Mouse (Mus musculus) left cerebral cortex, adult 2 months (tissue): Measurements from ENCODE around the gene Arl3. TPM values are rescaled to one million over a fixed set of nuclear protein-coding genes. Genes with fewer than 3 reads are reported as not detected.

Source experiments
- DNase-seq, 2 experiments: peaks; one replicate each; pipeline ENCODE4 v3.0.0; 2021 to 2022; ENCODE audit warnings: low spot score in 2 of 2, mixed read lengths in 1 of 2; ENCODE audit errors: extremely low spot score in 1 of 2
- H3K27ac ChIP-seq: fragments of 200-600 bp; 2 replicates; pipeline ENCODE4 v1.8.1; 2022
- H3K4me3 ChIP-seq: fragments of 200-600 bp; 2 replicates; pipeline ENCODE4 v1.8.1; 2022
- CTCF ChIP-seq: fragments of 200-600 bp; IDR thresholded peaks from 2 replicates; pipeline ENCODE4 v1.8.1; 2022; ENCODE audit warnings: antibody characterized with exemption, mild to moderate bottlenecking, moderate library complexity
- intact Hi-C: fragments of 180-260 bp; cut with DNase I; formaldehyde crosslinking; loops from one replicate; pipeline ENCODE4 v1.15.1; 2025
- total RNA-seq, 2 experiments: library from RNA; stranded (reverse); gene quantifications; 2 replicates each; pipeline ENCODE4 v1.2.3; 2021

The Arl3 gene
- total RNA-seq, 2 experiments from 2014 or later = 120 to 129 TPM

DNA sequence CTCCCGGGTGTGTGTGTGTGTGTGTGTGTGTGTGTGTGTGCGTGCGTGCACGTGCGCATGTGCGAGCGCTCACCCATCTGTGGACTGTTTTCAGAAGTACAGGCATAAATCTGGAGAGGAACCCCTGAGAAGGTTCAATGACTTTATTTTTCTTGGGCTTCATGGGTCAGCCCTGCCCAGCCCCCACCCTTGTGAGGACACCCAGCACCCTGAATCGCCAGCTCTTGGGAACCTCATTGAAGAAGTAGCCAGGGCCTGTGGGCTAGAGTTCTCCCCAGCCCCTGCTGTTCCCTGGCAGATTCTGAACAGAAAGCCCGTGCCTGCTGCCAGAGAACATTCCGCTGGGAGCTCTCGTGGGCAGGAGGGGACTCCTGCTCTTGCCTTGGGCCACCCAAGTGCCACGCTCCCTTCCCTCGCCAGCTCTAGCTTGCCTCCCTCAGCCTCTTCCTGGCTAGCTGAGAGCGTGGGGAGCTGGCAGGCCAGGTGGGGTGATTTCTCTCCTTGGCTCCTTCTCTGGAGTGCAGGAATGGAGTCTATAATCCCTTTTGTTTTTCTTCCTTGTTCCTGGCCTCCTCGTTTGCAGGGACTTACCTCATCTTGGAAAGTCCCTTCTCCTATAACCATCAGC lies 89.2 kb downstream of the Arl3 start:
- DNase-seq = peak in 1 of 2 experiments; percentile 40
- TF ChIP-seq CTCF = no peak
- intact Hi-C loops = loop anchor here (1.0 kb wide), 1 partner anchor 17 kb away; the partner anchor contains the start of gene Trim8
- Histone ChIP-seq H3K4me3 (no peak overlapping the region), H3K27ac (peak overlapping the region; percentile 76)

DNA sequence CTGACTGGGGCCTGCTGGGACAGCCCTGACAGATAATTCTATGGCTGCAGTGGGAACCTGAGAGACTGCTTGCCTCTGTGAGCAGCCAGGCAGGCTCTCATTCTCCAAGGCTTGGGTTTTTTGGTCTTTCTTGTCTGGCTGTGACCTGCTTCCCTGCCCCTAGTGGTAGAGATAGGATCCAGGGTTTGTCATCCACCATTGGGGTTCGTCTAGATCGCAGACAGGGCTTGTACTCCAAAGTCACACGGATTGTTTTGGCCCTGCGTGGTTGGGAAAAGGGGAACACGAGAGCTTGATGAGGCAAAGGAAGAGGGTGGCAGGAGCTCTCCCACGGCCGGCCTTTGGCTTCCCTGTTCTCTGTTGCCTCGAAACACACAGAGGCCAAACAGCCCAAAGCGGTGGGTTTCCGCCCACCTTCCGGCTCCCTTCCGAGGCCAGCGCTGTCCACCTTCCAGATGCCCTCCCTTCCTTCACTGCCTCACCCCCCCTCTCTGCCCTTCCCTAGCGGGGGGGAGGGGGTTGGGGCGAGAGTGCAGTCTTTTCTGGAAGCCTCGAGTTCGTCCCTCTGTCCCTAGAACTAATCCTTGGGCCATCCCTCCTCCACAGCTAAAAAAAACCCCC lies 90.0 kb downstream of the Arl3 start:
- DNase-seq = no peak
- no peak overlapping the region for H3K4me3 ChIP-seq
- intact Hi-C loops = no loop called here
- TF ChIP-seq CTCF = peak; percentile 44
- H3K27ac ChIP-seq = peak overlapping the region; percentile 76

DNA sequence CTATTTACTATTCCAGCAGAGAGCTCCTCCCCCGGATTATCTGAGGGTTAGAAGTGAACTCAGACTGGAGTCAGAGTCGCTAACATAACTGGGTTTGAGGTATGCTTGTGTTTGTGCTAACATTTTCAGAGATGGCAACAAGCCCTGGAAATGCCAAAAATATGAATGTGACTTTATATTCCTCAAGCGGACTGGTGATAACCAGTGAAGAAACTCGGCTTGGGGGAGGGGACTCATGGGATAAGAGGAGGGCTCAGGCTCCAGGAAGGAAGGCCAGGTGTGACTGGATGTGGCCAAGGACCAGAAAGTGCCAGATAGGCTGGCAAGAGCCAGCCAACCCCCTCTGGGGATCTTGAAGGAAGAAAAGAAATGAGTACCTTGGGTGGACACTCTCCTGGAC lies 91.2 kb downstream of the Arl3 start:
- Histone ChIP-seq H3K4me3 (no peak overlapping the region), H3K27ac (no peak overlapping the region)
- intact Hi-C loops = no loop called here
- TF ChIP-seq CTCF = no peak
- DNase-seq = no peak

DNA sequence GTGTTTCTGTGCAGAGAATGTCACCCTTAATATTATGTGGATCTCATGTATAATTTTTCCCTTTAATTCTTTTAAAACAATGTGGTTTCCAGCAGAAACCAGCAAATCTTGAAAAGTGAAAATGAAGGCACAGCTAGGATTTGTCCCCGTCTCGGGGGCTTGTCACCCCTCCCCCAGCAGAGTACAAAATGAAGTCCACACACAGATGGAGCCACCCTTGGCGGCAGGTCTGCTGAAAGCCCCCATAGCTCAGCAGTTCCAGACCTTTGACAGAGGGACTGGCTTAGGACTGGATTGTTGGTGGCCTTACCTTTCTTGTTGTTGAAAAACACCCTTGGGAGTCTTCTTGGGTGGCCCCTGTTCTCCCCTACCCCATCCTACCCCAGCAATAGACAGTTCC lies 91.6 kb downstream of the Arl3 start:
- no peak overlapping the region for H3K4me3 ChIP-seq
- no peak for DNase-seq
- H3K27ac ChIP-seq = no peak overlapping the region
- intact Hi-C loops = no loop called here
- no peak for TF ChIP-seq CTCF

Other genes with a start within 250 kb of the Arl3 start
- gene Psd, start 246.0 kb downstream of the Arl3 start, total RNA-seq = 100 to 1,000 TPM; 605 to 647 TPM
- gene Fbxl15, start 245.0 kb downstream of the Arl3 start, total RNA-seq = 10 to 100 TPM; 27.0 to 29.6 TPM
- gene Cuedc2, start 234.5 kb downstream of the Arl3 start, total RNA-seq = 100 to 1,000 TPM; 188 to 196 TPM
- 10 to 100 TPM; 25.5 to 25.9 TPM for gene Mfsd13a, start 232.1 kb downstream of the Arl3 start, total RNA-seq
- under 1 TPM; 0.66 to 0.91 TPM for gene 2310034G01Rik, start 222.9 kb downstream of the Arl3 start, total RNA-seq
- gene Actr1a, start 177.4 kb downstream of the Arl3 start, total RNA-seq = 100 to 1,000 TPM; 179 to 197 TPM
- gene Sufu, start 176.3 kb downstream of the Arl3 start, total RNA-seq = 10 to 100 TPM; 19.4 to 20.1 TPM
- gene Trim8, start 71.5 kb downstream of the Arl3 start, total RNA-seq = 100 to 1,000 TPM; 114 to 121 TPM
- gene Sfxn2, start 167 bp upstream of the Arl3 start, total RNA-seq = 1 to 10 TPM; 4.6 to 7.4 TPM
- 10 to 100 TPM; 36.8 to 42.6 TPM for gene Wbp1l, start 25.9 kb upstream of the Arl3 start, total RNA-seq
- gene Cyp17a1, start 100.0 kb upstream of the Arl3 start, total RNA-seq = not detected
- gene Borcs7, start 116.7 kb upstream of the Arl3 start, total RNA-seq = 10 to 100 TPM; 22.0 to 22.3 TPM
- gene As3mt, start 134.3 kb upstream of the Arl3 start, total RNA-seq = 10 to 100 TPM; 26.5 to 27.4 TPM
- 10 to 100 TPM; 35.7 to 37.3 TPM for gene Cnnm2, start 188.4 kb upstream of the Arl3 start, total RNA-seq